Mouse (Mus musculus) myocyte (in vitro differentiated cells): ENCODE data around the gene Rps17.

Experiments
- POLR2A ChIP-seq: IDR thresholded peaks from one replicate; pipeline ENCODE4 v1.6.1; 2011; ENCODE audit warnings: low read depth, mild to moderate bottlenecking, control low read depth, moderate library complexity; ENCODE audit not compliant: insufficient read length
- POLR2AphosphoS2 ChIP-seq: IDR thresholded peaks from one replicate; pipeline ENCODE4 v1.6.1; 2011; ENCODE audit warnings: low read depth, control low read depth; ENCODE audit not compliant: insufficient read length
- REST ChIP-seq: IDR thresholded peaks from one replicate; pipeline ENCODE4 v1.6.1; 2011; ENCODE audit warnings: mild to moderate bottlenecking, control low read depth, moderate library complexity; ENCODE audit not compliant: insufficient read depth, insufficient read length
- TCF12 ChIP-seq: IDR thresholded peaks from one replicate; pipeline ENCODE4 v1.6.1; 2011; ENCODE audit warnings: mild to moderate bottlenecking, control low read depth; ENCODE audit not compliant: poor library complexity, insufficient read depth, severe bottlenecking
- USF1 ChIP-seq: IDR thresholded peaks from one replicate; pipeline ENCODE4 v1.6.1; 2011; ENCODE audit warnings: low read depth, mild to moderate bottlenecking, control low read depth, moderate library complexity

DNA sequence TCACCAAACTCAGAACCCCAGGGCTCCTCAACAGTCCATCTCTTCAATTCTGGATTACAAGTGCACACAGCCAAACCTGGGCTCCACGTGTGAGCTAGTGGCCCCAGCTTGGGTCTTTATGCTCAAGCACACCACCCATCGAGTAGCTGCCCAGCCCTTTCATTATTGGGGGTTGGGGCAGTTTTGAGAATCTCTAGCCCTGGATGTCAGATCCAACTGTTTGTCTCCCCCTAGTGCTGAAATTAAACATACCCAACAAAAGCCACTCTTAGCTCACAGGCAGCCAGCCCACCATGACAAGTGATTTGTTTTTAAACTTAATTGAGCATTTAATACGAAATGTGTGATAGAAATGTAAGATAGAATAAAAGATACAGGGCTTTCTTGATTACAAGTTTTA lies 3.5 kb downstream of the Rps17 start:
- no peak for TF ChIP-seq POLR2A
- no peak for TF ChIP-seq USF1
- peak; percentile 56 for TF ChIP-seq POLR2AphosphoS2
- no peak for TF ChIP-seq REST
- TF ChIP-seq TCF12: no peak
